Mouse (Mus musculus) fat pad, adult 2 months (tissue): Measurements from ENCODE around the gene Ccnd3.
"Not testable (repeated sequence)": the region's sequence is repeated elsewhere in the genome, so short reads cannot be mapped to it uniquely, and the experiment has no call there.

Experiments
- DNase-seq: peaks from one replicate; pipeline ENCODE4 v3.0.0-alpha.2; 2011; ENCODE audit warnings: low read depth, low spot score; ENCODE audit errors: extremely low read depth

Ccnd3 gene

GRCm38 (mm10) chr17:47611661-47611982 is 106.8 kb downstream of the Ccnd3 start:
- no peak for DNase-seq

- DNase-seq = no peak
These were observed 109.2 kb downstream of the Ccnd3 start for GRCm38 (mm10) chr17:47614018-47614417.

- DNase-seq = no peak
These were observed 111.3 kb downstream of the Ccnd3 start for GRCm38 (mm10) chr17:47616119-47616518.

- no peak for DNase-seq
These were observed 111.8 kb downstream of the Ccnd3 start for GRCm38 (mm10) chr17:47616652-47617051.

GRCm38 (mm10) chr17:47617605-47618307 is 112.9 kb downstream of the Ccnd3 start:
- DNase-seq = no peak

GRCm38 (mm10) chr17:47618556-47619311 is 113.9 kb downstream of the Ccnd3 start:
- DNase-seq = no peak

GRCm38 (mm10) chr17:47622912-47623554 is 118.2 kb downstream of the Ccnd3 start:
- DNase-seq = no peak

- DNase-seq = not testable (repeated sequence)
These were observed 119.7 kb downstream of the Ccnd3 start for GRCm38 (mm10) chr17:47624572-47624971.

- no peak for DNase-seq
These were observed 120.2 kb downstream of the Ccnd3 start for GRCm38 (mm10) chr17:47625088-47625487.

- DNase-seq = no peak
These were observed 121.2 kb downstream of the Ccnd3 start for GRCm38 (mm10) chr17:47626031-47626430.

- no peak for DNase-seq
These were observed 122.9 kb downstream of the Ccnd3 start for GRCm38 (mm10) chr17:47627791-47628190.

GRCm38 (mm10) chr17:47628851-47629676 is 124.2 kb downstream of the Ccnd3 start:
- DNase-seq = no peak

GRCm38 (mm10) chr17:47629717-47630677 is 125.1 kb downstream of the Ccnd3 start:
- DNase-seq = no peak

- no peak for DNase-seq
These were observed 125.8 kb downstream of the Ccnd3 start, which contains the start of gene Usp49 for GRCm38 (mm10) chr17:47630678-47631065. Gene Usp49 (plus strand): TSS chr17:47630690.

- no peak for DNase-seq
These were observed 127.5 kb downstream of the Ccnd3 start for GRCm38 (mm10) chr17:47632181-47632840.

GRCm38 (mm10) chr17:47633999-47634770 is 129.3 kb downstream of the Ccnd3 start:
- DNase-seq = no peak

- DNase-seq = no peak
These were observed 138.1 kb downstream of the Ccnd3 start for GRCm38 (mm10) chr17:47642992-47643391.

- no peak for DNase-seq
These were observed 141.8 kb downstream of the Ccnd3 start for GRCm38 (mm10) chr17:47646683-47647082.

GRCm38 (mm10) chr17:47648966-47649365 is 144.1 kb downstream of the Ccnd3 start:
- no peak for DNase-seq
